Mouse (Mus musculus) gastrocnemius, postnatal 36 days (tissue): ENCODE measurements around the gene Pwwp2b. TPM values are rescaled to one million over a fixed set of nuclear protein-coding genes. Genes with fewer than 3 reads are reported as not detected.

Experiments
- DNase-seq, 2 experiments: peaks; one replicate each; pipeline ENCODE4 v3.0.0; 2022
- intact Hi-C: fragments of 180-260 bp; cut with DNase I; formaldehyde crosslinking; loops from one replicate; pipeline ENCODE4 v1.15.1; 2025
- total RNA-seq, 2 experiments: library from RNA; stranded (reverse); gene quantifications; 2 replicates each; pipeline ENCODE4 v1.2.3; 2021

Pwwp2b gene
- total RNA-seq, 2 experiments from 2014 or later = 2.5 to 3.1 TPM

- intact Hi-C loops = no loop called here
- no peak for DNase-seq
Measured at GRCm38 (mm10) chr7:139252986-139253385, 4.7 kb downstream of the Pwwp2b start.

DNA sequence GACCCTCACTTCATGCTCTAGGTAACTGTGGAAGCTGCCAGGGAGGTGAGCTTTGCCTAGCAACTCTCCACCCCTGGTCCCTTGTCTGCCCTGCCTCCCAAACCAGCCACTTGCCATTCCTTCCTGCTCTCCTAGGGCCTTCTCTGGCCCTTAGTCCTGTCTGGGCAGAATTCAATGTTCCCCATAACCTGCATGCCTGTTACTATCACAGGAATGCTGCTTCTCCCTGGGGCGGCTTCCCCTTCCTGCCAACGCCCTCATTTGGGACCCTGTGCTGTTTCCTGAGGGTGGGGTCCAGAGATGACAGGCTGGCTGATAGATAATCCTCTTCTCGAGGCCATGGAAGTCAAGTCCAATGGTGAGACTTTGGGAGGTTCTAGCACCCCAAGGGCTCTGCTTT lies 5.2 kb downstream of the Pwwp2b start:
- intact Hi-C loops = no loop called here

GRCm38 (mm10) chr7:139254626-139255025 lies 6.3 kb downstream of the Pwwp2b start:
- intact Hi-C loops = no loop called here
- no peak for DNase-seq

More for the DNA sequence above, 5.2 kb downstream of the Pwwp2b start:
- DNase-seq = no peak

DNA sequence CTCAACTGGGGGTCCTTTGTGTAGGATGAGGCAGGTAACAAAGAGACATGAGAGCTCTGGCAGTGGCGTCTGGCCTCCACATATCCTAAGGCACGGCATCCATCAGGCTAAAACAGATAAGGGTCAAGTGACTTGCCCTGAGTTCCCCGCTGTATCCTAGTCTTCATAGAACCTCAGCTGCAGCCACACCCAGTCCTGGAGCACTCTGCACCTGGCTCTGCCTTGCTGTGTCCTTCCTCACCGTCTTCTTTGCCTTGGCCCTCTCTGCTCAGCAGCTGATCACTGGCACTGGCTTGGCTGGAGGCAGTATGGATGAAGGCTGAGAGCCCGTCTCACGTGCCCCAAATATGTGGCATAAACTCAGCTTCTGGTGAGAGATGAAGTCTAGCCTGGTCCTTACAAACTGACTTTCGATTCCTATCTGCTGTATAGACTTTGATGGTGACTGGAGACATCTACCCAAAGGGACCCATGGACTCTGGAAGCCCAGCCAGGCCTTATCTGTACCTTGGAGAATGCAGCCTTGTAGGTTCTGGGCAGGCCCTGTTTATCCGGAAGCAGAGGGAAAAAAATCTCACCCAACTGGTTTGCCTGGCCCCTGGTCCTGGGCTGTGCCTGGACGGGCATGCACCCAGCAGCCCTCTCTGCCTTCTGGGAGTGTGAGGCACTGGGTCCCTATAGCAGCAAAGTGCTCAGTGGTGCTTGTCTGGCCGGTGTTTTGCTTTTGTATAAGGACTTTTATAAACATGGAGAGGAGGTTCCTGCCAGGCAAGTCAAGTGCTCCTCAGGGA lies 9.7 kb downstream of the Pwwp2b start:
- no peak for DNase-seq
- intact Hi-C loops = no loop called here

- intact Hi-C loops = no loop called here
- DNase-seq = no peak
Measured at GRCm38 (mm10) chr7:139264337-139264736, 16.1 kb downstream of the Pwwp2b start.

DNA sequence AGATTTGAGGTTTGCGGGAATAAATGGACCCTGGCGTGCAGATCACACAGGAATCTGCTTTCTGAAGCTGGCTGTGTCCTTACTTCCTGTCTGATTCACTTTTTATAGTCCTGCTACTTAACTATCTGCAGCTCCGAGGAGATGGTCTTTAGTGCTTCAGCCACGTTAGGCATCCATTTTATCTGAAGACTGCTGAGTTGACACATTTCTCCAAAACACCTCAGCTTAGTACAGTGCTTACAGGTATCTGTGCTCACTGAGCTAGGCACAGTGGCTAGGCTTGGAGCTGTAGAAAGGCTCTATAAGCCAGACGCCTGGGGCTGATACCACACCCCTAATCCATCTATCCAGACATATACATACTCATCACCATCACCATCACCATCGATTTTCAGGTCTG lies 17.4 kb downstream of the Pwwp2b start:
- DNase-seq = no peak
- intact Hi-C loops = no loop called here

DNA sequence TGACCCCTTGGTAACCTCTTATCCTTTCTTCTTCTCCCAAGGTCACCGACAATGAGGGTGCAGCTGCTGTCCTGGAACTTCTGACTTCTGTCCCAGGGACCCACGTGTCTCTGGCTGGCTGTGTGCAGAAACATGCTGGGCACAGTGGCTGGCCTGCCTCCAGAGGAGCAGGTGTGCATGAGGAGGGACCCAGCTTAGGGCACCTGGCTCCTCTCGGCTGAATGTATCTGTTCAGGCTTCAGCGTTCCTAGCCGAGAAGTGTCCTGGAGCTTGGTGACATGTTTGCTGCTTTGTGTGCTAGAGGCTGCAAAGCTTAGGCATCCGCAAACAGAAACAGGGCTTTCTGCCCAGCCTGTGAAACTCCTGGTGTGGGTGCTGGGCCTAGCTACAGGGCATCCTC lies 18.1 kb downstream of the Pwwp2b start:
- DNase-seq = no peak
- intact Hi-C loops = no loop called here

GRCm38 (mm10) chr7:139266886-139267870 lies 18.9 kb downstream of the Pwwp2b start:
- intact Hi-C loops = no loop called here
- no peak for DNase-seq

DNA sequence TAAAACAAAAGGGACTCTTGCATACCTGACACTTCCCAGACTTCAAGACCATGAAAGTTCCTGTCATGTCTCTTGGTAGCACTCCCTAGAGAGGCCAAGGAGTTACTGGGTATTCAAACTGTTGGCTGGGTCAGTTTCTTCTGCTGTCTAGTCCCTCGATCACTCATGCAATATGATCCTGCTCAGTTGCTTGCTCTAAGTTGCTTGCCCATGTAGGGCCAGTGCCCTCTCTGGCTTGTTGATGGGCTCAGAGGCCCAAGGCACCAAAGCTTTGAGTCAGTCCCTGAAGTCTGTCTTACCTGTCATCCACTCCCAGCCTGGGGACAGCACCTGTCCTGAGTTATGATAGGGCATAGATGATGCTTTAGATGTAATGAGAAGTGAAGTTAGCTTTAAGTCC lies 22.5 kb downstream of the Pwwp2b start:
- no peak for DNase-seq
- intact Hi-C loops = no loop called here

- intact Hi-C loops = no loop called here
Measured at GRCm38 (mm10) chr7:139271871-139272270, 23.6 kb downstream of the Pwwp2b start.

GRCm38 (mm10) chr7:139272639-139273396 lies 24.5 kb downstream of the Pwwp2b start:
- DNase-seq = no peak
- intact Hi-C loops = no loop called here

More at GRCm38 (mm10) chr7:139271871-139272270, 23.6 kb downstream of the Pwwp2b start:
- no peak for DNase-seq

- intact Hi-C loops = no loop called here
- DNase-seq = peak in 1 of 2 experiments; percentile 45
Measured at GRCm38 (mm10) chr7:139273397-139273719, 25.1 kb downstream of the Pwwp2b start.

GRCm38 (mm10) chr7:139275586-139275985 lies 27.3 kb downstream of the Pwwp2b start:
- no peak for DNase-seq
- intact Hi-C loops = no loop called here

DNA sequence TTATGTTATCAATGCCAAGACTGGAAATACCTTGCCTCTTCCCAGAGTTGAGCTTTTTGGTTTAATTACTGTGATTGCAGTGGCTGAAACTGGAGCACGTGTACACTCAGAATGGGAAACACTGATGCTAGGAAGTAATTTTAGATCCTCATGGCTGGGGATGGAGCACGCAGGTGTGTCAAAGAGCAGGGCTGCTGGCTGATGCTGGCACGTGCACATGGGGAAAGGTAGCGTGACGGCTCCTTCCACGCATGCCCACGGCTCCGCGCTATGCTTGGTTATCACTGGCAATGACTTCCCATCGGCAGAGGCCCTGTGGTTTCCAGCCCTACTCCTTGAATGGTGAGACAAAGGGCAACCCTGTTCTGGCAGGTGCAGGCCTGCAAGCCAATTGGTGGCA lies 27.9 kb downstream of the Pwwp2b start:
- intact Hi-C loops = no loop called here
- no peak for DNase-seq

- DNase-seq = no peak
- intact Hi-C loops = no loop called here
Measured at GRCm38 (mm10) chr7:139277536-139277935, 29.3 kb downstream of the Pwwp2b start.

DNA sequence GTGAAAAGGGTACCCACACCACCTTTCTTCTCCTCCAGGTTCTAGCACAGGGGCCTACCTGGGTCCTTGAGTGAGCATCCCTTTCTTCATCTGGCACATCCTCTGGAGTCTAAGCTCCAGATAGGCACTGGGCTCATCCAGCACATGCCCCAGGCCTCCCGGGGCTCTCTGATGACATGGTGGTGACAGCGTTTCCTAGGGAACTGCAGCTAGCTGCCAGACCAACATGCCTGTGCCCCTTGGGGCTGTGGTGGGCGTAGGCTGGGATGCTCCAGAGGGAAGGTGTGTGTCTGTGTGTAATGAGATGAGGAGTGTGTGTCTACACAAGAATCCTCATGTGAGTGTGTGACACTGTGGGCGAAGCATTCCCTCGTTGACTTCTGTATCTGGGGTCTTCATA lies 31.3 kb downstream of the Pwwp2b start:
- no peak for DNase-seq
- intact Hi-C loops = no loop called here

- intact Hi-C loops = no loop called here
- no peak for DNase-seq
Measured at GRCm38 (mm10) chr7:139280044-139280443, 31.8 kb downstream of the Pwwp2b start.

DNA sequence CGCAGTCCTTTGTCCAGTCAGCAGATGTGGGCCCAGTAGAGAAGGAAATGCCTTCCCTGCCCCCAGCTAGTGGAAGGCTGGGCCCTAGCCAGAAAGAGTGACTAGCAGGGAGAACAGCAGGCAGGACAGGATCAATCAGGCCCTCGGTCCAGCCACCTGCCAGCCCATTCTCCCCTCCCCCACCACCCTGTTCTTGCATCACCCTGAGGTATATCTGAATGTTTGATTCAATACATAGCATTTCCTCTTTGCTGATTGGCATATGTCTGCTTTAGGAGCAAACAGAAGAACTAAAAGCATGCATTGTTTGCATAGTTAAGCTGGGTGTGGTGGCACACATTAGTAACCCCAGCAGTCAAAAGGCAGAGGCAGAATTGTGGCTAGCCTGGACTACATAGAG lies 32.9 kb downstream of the Pwwp2b start:
- intact Hi-C loops = no loop called here
- no peak for DNase-seq

DNA sequence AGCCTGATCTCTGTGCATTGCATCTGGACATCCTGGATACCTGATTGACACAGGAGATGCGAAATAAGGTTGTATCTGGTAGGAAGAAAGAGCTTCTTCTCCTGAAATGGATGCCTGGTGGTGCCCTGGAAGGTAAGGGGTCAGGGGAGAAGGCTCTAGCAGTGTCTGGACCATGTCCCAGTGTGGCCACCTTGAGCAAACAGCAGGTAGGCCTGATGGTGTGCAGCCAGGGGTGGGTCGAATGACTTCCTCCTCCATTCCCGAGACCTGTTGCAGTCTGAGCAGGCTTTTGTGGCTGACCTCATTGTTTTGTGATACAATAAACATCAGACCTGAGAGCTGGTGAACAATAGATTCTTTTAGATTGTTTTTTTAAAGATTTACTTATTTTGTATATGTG lies 33.8 kb downstream of the Pwwp2b start:
- intact Hi-C loops = no loop called here
- no peak for DNase-seq

DNA sequence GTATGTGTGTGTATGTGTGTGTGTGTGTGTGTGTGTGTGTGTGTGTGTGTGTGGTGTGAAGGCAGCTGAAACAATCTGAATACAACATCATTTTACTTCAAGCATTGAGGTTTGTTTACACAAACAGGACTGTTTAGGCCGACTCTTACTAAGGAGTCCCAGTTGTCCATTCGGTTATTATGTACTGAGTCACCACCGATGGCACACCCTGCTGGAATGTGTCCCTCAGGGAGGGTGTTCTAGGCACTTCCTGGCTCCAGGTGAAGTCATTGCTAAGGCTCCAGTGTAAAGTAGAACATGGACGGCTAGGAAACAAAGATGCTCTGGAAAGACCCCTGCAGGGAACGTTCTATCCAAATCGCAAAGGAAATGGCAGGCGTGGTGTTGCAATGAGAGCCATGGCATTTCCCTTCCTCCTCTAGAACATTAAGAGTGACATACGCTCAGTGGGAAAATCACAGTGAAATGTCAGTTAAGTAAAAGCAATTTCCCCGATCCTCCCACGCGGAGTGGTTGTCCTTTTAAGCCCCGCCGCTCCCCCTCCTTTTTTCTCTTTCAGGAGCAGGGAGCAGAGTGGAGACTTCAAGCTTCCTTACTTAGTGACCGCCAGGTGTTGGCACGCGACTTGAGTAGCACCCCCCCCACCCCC lies 37.1 kb downstream of the Pwwp2b start:
- intact Hi-C loops = loop anchor here (5.0 kb wide), 1 partner anchor 163 kb away; no protein-coding TSS in a partner anchor
- DNase-seq = no peak
